Mouse (Mus musculus) hindbrain, embryonic 11.5 days (tissue): ENCODE data around the gene Xiap. TPM values are rescaled to one million over a fixed set of nuclear protein-coding genes. Genes with fewer than 3 reads are reported as not detected.

ENCODE experiments used
- ATAC-seq: fragments of 200-750 bp; cut with Nextera tagmentation; 2 replicates; pipeline ENCODE4 v1.8.0; 2017; ENCODE audit warnings: mild to moderate bottlenecking, moderate TSS enrichment, moderate library complexity; ENCODE audit not compliant: low FRiP score
- DNase-seq: peaks from one replicate; pipeline ENCODE4 v3.0.0-alpha.2; 2015; ENCODE audit warnings: low spot score
- H3K27ac ChIP-seq: fragments of 300-500 bp; sonication (generic); 2 replicates; pipeline ENCODE4 v1.5.1; 2014; ENCODE audit warnings: mild to moderate bottlenecking, low read depth, low read length
- H3K27me3 ChIP-seq: fragments of 300-500 bp; sonication (generic); 2 replicates; pipeline ENCODE4 v1.6.1; 2014; ENCODE audit warnings: mild to moderate bottlenecking, low read length, moderate library complexity, mixed read lengths; ENCODE audit not compliant: control insufficient read depth, insufficient read depth
- H3K36me3 ChIP-seq: fragments of 300-500 bp; sonication (generic); 2 replicates; pipeline ENCODE4 v1.6.1; 2014; ENCODE audit warnings: mild to moderate bottlenecking, low read length, moderate library complexity, mixed read lengths; ENCODE audit not compliant: control insufficient read depth, insufficient read depth
- H3K4me1 ChIP-seq: fragments of 300-500 bp; sonication (generic); replicated peaks from 2 replicates; pipeline ENCODE4 v1.6.1; 2014; ENCODE audit warnings: low read length, mixed read lengths; ENCODE audit not compliant: control insufficient read depth, insufficient read depth
- H3K4me2 ChIP-seq: fragments of 300-500 bp; sonication (generic); replicated peaks from 2 replicates; pipeline ENCODE4 v1.6.1; 2014; ENCODE audit warnings: mild to moderate bottlenecking, low read depth, low read length
- H3K4me3 ChIP-seq: fragments of 300-500 bp; sonication (generic); 2 replicates; pipeline ENCODE4 v1.5.1; 2014; ENCODE audit warnings: low read depth, low read length
- H3K9ac ChIP-seq: fragments of 300-500 bp; sonication (generic); 2 replicates; pipeline ENCODE4 v1.6.1; 2014; ENCODE audit warnings: low read depth, low read length
- H3K9me3 ChIP-seq: fragments of 300-500 bp; sonication (generic); 2 replicates; pipeline ENCODE4 v1.6.1; 2016; ENCODE audit warnings: low read length; ENCODE audit not compliant: control insufficient read depth
- WGBS: fragments of 180-500 bp; shearing (Covaris S2); extraction: QIAGEN DNeasy Blood & Tissue Kit; methylation state at CpG from one replicate; pipeline ENCODE4 v1.1.7; 2014; 5-methylcytosine and 5-hydroxymethylcytosine counted together
- polyA plus RNA-seq: library from polyadenylated mRNA; unstranded; fragments of >200 nt; fragmentation: Nextera tagmentation; extraction: Ambion mirVana; gene quantifications from 2 replicates; pipeline ENCODE4 v1.2.1, GENCODE M21; 2014

Xiap gene
- polyA plus RNA-seq, 1 experiment from 2014 or later = 17.8 TPM

DNA sequence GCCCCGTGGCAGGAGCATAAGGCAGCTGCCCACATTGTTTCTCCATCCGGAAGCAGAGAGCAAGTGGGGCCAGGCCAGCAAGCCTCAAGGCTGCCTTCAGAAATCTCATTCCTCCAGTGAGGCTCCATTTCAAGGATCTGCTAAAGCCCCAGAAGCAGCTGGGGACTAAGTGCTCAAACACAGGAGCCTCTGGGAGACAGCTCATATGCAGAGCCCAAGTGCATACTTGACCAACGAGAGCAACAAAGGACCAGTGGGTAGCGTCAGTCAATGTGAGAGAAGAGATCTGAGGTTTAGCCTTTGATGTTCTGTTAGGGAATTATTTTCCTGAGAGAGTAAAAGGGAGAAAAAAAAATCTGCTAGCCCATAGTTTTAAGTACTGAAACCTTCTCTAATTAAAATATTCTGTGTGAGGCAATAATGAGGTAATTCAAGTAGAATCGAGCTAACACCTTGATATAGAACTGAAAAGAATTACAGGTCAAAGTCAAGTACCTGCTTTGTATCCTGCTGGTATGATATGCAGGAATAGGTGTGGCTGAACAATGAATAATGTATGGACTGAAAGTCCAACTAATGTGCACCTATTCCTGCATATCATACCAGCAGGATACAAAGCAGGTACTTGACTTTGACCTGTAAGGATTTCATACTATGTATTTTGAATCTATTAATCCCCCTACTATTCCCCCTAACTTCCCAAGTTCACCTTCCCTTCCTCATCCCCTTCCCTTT, 65.7 kb downstream of the Xiap start:
- Histone ChIP-seq H3K9me3 (no peaks in the 10 kb centered on the region), H3K4me3 (no peak overlapping the region), H3K9ac (no peak overlapping the region), H3K4me2 (no peak overlapping the region), H3K27me3 (no peaks in the 10 kb centered on the region), H3K4me1 (no peaks in the 10 kb centered on the region), H3K36me3 (no peaks in the 10 kb centered on the region), H3K27ac (no peak overlapping the region)
- no peak for ATAC-seq
- DNase-seq = no peak
- 78% methylated on average over 5 of the region's 5 CpGs for WGBS

DNA sequence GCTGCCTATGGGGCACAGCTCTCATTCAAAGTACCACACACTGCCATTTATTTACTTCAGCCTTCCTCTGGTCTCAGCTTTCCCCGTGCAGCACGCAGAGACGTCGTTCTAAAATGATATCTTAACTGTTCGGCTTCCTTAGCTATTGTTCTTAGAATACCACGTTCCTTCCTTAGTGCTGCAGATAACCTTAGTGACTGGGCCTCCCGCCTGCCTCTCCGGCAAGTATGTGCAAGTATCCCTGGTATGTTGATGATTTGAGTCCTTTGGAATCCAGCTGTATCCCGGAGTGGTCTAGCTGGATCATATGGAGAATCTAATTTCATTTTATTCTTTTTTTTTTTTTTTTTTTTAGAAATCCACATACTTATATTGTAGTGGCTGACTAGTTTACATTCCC, 80.4 kb downstream of the Xiap start:
- WGBS = 73% methylated on average over 9 of the region's 9 CpGs
- DNase-seq = no peak
- no peaks in the 10 kb centered on the region for H3K36me3 ChIP-seq

DNA sequence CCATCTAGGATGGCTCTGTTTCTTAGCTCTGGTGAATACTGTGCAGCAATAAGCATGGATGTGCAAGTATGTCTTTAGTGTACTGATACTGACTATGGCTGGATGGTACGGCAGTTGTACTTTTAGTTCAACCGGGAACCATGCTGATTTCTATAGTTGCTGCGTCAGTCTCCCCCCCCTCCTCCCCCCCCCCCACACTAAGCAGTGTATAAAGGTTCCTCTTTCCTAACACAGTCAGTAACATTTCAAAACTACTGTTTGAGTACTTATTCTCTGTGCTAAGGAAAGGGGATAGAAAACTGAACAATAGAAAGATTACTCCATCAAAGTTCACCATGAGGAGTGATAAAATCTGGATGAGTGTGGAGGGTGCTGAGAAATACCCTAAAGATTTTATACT, 83.1 kb downstream of the Xiap start:
- H3K4me3 ChIP-seq = no peak overlapping the region
- H3K9me3 ChIP-seq = no peaks in the 10 kb centered on the region
- no peak overlapping the region for H3K4me2 ChIP-seq
- H3K27me3 ChIP-seq = no peaks in the 10 kb centered on the region
- no peak overlapping the region for H3K27ac ChIP-seq
- DNase-seq = no peak
- no peak for ATAC-seq
- H3K4me1 ChIP-seq = no peaks in the 10 kb centered on the region
- H3K36me3 ChIP-seq = no peaks in the 10 kb centered on the region
- H3K9ac ChIP-seq = no peak overlapping the region
- whole genome bisulfite sequencing = 72% methylated on average over 3 of the region's 3 CpGs

More for the DNA sequence above, 80.4 kb downstream of the Xiap start:
- Histone ChIP-seq H3K27me3 (no peaks in the 10 kb centered on the region), H3K27ac (no peak overlapping the region), H3K9ac (no peak overlapping the region), H3K4me1 (no peaks in the 10 kb centered on the region), H3K4me2 (no peak overlapping the region), H3K4me3 (no peak overlapping the region), H3K9me3 (no peaks in the 10 kb centered on the region)
- ATAC-seq = no peak

DNA sequence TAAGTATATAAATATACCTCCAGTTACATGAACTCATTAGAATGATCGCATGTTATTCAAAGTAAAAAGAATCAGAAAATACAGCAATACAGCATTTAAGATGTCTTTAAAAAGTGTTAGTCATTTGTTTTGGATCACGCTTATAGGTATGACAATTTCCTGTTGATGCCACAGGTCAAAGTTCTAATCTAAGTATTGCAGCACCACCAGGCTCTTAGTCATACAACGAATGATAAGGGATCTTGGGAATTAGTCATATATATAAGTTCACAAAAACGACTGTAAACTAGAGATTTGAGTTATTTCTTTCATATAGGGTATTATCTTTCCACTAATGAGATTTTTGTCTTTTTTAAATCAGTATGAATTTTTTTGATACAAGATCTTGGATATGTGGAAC, 84.5 kb downstream of the Xiap start:
- no peaks in the 10 kb centered on the region for H3K4me1 ChIP-seq
- WGBS = 92% methylated on average over 4 of the region's 4 CpGs
- no peaks in the 10 kb centered on the region for H3K9me3 ChIP-seq
- H3K27ac ChIP-seq = no peak overlapping the region
- no peak overlapping the region for H3K4me3 ChIP-seq
- H3K27me3 ChIP-seq = no peaks in the 10 kb centered on the region
- DNase-seq (no peak), ATAC-seq (no peak)
- no peaks in the 10 kb centered on the region for H3K36me3 ChIP-seq
- no peak overlapping the region for H3K9ac ChIP-seq
- H3K4me2 ChIP-seq = no peak overlapping the region

DNA sequence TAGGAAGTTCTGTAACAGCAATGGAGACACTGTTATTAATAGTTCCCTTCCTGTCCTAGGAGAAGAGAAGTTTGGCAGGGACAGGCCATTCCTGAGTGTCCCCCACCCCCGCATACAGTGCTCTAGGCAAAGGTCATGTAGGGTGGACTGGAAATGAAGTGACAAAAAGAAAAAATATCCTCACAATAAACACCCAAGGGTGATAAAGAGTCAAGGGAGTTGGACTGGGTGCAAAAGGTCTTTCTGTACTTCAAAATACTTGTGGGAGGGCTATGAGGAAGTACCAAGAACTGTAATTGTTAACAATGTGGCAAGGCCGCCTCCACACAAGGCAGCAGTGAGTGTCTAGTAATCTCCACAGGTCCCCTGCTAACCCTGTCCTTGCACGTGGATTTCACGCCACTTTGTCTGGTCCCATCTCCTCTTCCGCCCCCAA, 88.6 kb downstream of the Xiap start:
- H3K4me2 ChIP-seq = no peak overlapping the region
- WGBS = 54% methylated on average over 5 of the region's 5 CpGs
- H3K4me3 ChIP-seq = no peak overlapping the region
- H3K9me3 ChIP-seq = no peaks in the 10 kb centered on the region
- no peaks in the 10 kb centered on the region for H3K4me1 ChIP-seq
- H3K9ac ChIP-seq = no peak overlapping the region
- DNase-seq = peak; percentile 5
- ATAC-seq = no peak
- H3K27ac ChIP-seq = no peak overlapping the region
- no peaks in the 10 kb centered on the region for H3K27me3 ChIP-seq
- H3K36me3 ChIP-seq = no peaks in the 10 kb centered on the region

DNA sequence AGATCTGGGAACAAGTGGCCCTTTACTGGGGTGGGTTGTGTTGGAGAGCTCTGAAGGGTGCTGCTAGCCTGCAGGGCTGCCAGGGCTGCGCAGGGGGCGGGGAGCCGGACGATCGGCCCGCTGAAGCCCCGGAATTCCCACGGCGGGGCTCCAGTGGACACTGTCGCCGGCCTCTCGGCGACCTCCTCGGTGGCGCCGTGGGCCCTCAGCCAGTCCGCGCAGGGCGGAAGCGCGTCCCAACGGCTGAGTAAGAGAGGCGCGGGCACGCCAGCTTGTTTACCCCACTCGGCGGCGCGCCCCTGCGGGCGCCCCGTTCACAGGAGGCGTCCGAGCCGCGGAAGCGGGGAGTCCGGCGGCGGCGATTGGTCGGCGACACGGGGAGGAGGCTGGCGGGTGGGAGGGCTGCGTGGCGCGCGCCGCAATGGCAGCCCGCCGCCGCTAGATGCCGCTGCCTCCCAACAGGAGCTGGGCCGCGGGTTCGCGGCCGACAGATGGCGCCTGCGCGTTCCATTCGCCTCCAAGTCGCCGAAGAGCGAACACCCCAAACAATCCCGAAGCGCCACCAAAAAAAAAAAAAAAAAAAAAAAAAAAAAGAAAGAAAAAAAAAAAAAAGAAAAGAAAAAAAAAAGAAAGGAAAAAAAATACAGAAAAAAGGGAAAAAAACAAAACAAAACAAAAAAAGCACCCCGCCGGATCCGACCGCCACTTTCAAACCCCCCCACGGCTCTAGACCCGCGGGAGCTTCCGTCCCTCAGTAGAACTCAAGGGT, 89.5 kb downstream of the Xiap start, which contains the start of gene Stag2:
Stag2 (plus strand) TSS at position 530 of the 769 bp plus-strand sequence.
- peak within 1 kb of the TSS; percentile 94 for H3K9ac ChIP-seq
- H3K4me3 ChIP-seq = peak within 1 kb of the TSS; percentile 59
- peak; percentile 75 for ATAC-seq
- DNase-seq = peak; percentile 88
- H3K9me3 ChIP-seq = no peaks in the 10 kb centered on the region
- H3K36me3 ChIP-seq = no peaks in the 10 kb centered on the region
- H3K4me1 ChIP-seq = no peaks in the 10 kb centered on the region
- H3K27me3 ChIP-seq = no peaks in the 10 kb centered on the region
- H3K27ac ChIP-seq = peak within 1 kb of the TSS; percentile 99
- WGBS = 8% methylated on average over 26 of the region's 76 CpGs
- H3K4me2 ChIP-seq = peak within 1 kb of the TSS; percentile 54

DNA sequence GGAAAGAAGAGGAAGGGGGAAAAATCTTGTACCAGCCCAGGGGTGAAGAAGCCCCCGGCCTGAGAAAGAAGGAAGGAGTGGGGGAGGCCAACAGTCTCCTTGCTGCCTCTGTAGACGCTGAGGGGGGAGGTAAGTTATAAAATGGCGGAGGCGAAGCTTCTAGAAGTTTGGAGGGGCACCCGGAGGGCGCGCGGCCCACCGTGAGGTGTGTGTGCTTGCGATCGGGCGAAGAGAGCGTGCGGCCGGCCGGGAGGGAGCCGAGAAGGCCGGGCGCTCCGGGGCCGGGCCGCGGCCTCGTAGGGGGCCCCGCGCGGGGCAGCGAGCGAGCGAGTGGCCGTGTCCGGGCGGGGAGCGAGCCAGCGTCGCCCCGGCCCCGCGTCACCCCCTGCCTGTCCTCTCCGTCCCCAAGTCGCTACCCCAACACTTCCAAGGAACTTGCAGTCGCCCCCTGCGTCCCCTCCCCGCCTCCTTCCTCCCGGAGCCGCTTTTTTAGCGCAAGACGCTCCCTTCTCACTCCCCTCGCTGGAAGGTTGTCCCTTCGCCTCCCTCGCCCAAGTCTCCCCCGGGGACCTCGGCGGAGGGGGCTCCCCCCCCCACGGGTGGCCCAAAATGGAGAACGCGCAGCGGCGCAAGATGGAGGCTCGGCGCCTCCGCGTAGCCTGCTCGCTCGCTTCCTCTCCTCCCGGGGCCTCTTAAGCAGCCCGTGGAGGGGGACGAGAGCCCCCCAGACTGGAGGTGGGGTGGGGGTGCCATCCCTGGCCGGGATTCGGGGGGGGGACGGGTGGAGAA, 90.3 kb downstream of the Xiap start:
- Histone ChIP-seq H3K9ac (peak overlapping the region; percentile 94), H3K36me3 (no peaks in the 10 kb centered on the region), H3K27me3 (no peaks in the 10 kb centered on the region), H3K4me3 (peak overlapping the region; percentile 59), H3K4me1 (no peaks in the 10 kb centered on the region), H3K27ac (peak overlapping the region; percentile 99), H3K4me2 (peak overlapping the region; percentile 54), H3K9me3 (no peaks in the 10 kb centered on the region)
- ATAC-seq (peak; percentile 73), DNase-seq (peak; percentile 64)
- 9% methylated on average over 9 of the region's 71 CpGs for WGBS

DNA sequence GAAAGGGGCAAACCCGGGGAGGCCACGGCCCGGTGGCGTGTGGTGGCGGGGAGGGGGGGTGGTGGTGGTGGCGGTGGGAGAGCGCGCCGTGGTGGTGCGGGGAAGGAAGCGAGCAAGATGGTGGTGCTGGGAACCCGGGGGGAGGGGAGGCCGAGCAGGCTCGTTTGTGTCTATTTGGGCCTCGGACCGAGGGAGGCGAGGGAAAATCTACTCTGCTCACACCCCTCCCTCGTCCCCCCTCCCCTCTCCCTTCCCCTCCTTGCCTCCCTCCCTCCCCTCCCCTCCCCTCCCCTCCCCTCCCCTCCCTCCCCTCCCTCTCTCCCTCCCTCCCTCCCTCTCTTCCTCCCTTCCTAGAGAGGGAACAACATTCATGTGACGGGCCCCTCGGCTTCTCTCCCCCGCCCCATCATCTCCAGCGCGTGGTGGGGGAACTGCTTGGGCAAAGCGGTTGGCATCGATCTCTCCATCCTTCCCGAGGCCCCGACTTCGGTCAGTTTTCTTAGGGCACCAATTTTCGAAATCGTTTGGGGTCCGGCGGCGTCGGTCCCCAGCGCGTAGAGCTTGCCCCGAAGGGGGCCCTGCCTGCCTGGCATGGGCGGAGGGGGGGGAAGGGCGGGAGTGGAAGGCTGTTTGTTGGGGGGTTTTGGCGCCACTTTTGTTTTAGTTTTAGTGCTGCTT, 91.0 kb downstream of the Xiap start:
- H3K36me3 ChIP-seq = no peaks in the 10 kb centered on the region
- H3K27ac ChIP-seq = peak overlapping the region; percentile 99
- H3K4me2 ChIP-seq = peak overlapping the region; percentile 54
- ATAC-seq (peak; percentile 90), DNase-seq (peak; percentile 82)
- H3K27me3 ChIP-seq = no peaks in the 10 kb centered on the region
- peak overlapping the region; percentile 94 for H3K9ac ChIP-seq
- WGBS = 13% methylated on average over 9 of the region's 40 CpGs
- H3K4me3 ChIP-seq = peak overlapping the region; percentile 59
- H3K4me1 ChIP-seq = no peaks in the 10 kb centered on the region
- H3K9me3 ChIP-seq = no peaks in the 10 kb centered on the region
